Mouse (Mus musculus): ENCODE data around the gene Rbfox2.

DNA sequence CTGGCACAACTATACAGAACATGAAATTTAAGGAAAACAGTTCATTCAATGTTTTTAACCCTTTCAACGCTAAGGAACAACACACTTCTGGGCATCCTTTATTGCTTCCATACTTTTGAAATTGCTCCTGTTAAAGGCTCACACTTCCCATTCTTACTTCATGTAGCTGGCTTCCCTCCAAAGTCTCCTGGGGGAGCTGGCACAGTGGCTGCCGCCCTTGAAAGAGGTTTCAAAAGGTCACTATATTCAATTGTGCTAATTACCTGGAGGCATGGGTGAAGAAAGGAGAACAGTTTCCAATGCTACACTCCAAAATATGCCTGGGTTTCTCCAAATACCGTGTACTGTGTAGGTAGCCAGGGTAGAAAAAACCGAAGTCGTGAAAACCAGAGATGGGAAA, 124.0 kb downstream of the Rbfox2 start:
- TF ChIP-seq POLR2A (IDR thresholded peaks at IDR 0.05; ENCODE audit: low read depth, low read length) (no peak), CTCF (IDR thresholded peaks at IDR 0.05; ENCODE audit: borderline replicate concordance, insufficient read depth, low read length) (no peak)
